Mouse (Mus musculus): ENCODE measurements around the gene Usp15. TPM values are rescaled to one million over a fixed set of nuclear protein-coding genes. Genes with fewer than 3 reads are reported as not detected.

Usp15 gene
- polyA plus RNA-seq, 1 experiment from 2014 or later = 57.3 TPM

GRCm38 (mm10) chr10:123165542-123165941, 31.3 kb downstream of the Usp15 start:
- ATAC-seq = no peak
- Histone ChIP-seq H3K4me3 (no peak overlapping the region), H3K36me3 (ENCODE audit: poor library complexity, severe bottlenecking) (peaks cover 41% of the 10 kb centered on the region), H3K27me3 (no peaks in the 10 kb centered on the region), H3K4me1 (no peaks in the 10 kb centered on the region), H3K4me2 (no peak overlapping the region), H3K9me3 (replicated peaks) (no peaks in the 10 kb centered on the region), H3K27ac (no peak overlapping the region), H3K9ac (no peak overlapping the region)
- 94% methylated on average over 3 of the region's 3 CpGs for WGBS

GRCm38 (mm10) chr10:123160508-123160907, 36.3 kb downstream of the Usp15 start:
- ATAC-seq = no peak
- H3K9me3 ChIP-seq (replicated peaks) = no peaks in the 10 kb centered on the region
- H3K36me3 ChIP-seq (ENCODE audit: poor library complexity, severe bottlenecking) = peaks cover 32% of the 10 kb centered on the region
- H3K4me1 ChIP-seq = no peaks in the 10 kb centered on the region
- H3K4me3 ChIP-seq = no peak overlapping the region
- no peaks in the 10 kb centered on the region for H3K27me3 ChIP-seq
- no peak overlapping the region for H3K4me2 ChIP-seq
- no peak overlapping the region for H3K9ac ChIP-seq
- WGBS = 73% methylated on average over 6 of the region's 6 CpGs
- H3K27ac ChIP-seq = no peak overlapping the region

GRCm38 (mm10) chr10:123159316-123159715, 37.5 kb downstream of the Usp15 start:
- ATAC-seq = no peak
- no peaks in the 10 kb centered on the region for H3K4me1 ChIP-seq
- H3K36me3 ChIP-seq (ENCODE audit: poor library complexity, severe bottlenecking) = peaks cover 35% of the 10 kb centered on the region
- H3K27ac ChIP-seq = no peak overlapping the region
- no peak overlapping the region for H3K9ac ChIP-seq
- 89% methylated on average over 7 of the region's 7 CpGs for WGBS
- no peaks in the 10 kb centered on the region for H3K27me3 ChIP-seq
- H3K9me3 ChIP-seq (replicated peaks) = no peaks in the 10 kb centered on the region
- no peak overlapping the region for H3K4me2 ChIP-seq
- H3K4me3 ChIP-seq = no peak overlapping the region

GRCm38 (mm10) chr10:123156392-123156791, 40.4 kb downstream of the Usp15 start:
- H3K4me2 ChIP-seq = no peak overlapping the region
- no peak overlapping the region for H3K9ac ChIP-seq
- ATAC-seq = 0 out of 2 replicates have a peak, but pooled peaks have one; percentile 27
- no peaks in the 10 kb centered on the region for H3K9me3 ChIP-seq (replicated peaks)
- peaks cover 25% of the 10 kb centered on the region for H3K36me3 ChIP-seq (ENCODE audit: poor library complexity, severe bottlenecking)
- no peak overlapping the region for H3K27ac ChIP-seq
- H3K4me1 ChIP-seq = no peaks in the 10 kb centered on the region
- H3K27me3 ChIP-seq = no peaks in the 10 kb centered on the region
- H3K4me3 ChIP-seq = no peak overlapping the region
- WGBS = 59% methylated on average over 2 of the region's 2 CpGs

- Histone ChIP-seq H3K9ac (no peak overlapping the region), H3K27ac (no peak overlapping the region), H3K4me3 (no peak overlapping the region), H3K4me1 (no peaks in the 10 kb centered on the region), H3K27me3 (no peaks in the 10 kb centered on the region), H3K36me3 (ENCODE audit: poor library complexity, severe bottlenecking) (peaks cover 26% of the 10 kb centered on the region), H3K4me2 (no peak overlapping the region), H3K9me3 (replicated peaks) (no peaks in the 10 kb centered on the region)
- WGBS = 89% methylated on average over 6 of the region's 6 CpGs
- no peak for ATAC-seq
These were observed 41.0 kb downstream of the Usp15 start for GRCm38 (mm10) chr10:123155764-123156163.

- Histone ChIP-seq H3K27me3 (no peaks in the 10 kb centered on the region), H3K4me1 (no peaks in the 10 kb centered on the region)
These were observed 43.5 kb downstream of the Usp15 start for GRCm38 (mm10) chr10:123153321-123153720.

GRCm38 (mm10) chr10:123148025-123148814, 48.6 kb downstream of the Usp15 start:
- no peaks in the 10 kb centered on the region for H3K27me3 ChIP-seq

More at GRCm38 (mm10) chr10:123153321-123153720, 43.5 kb downstream of the Usp15 start:
- Histone ChIP-seq H3K4me2 (no peak overlapping the region), H3K36me3 (ENCODE audit: poor library complexity, severe bottlenecking) (peaks cover 15% of the 10 kb centered on the region), H3K4me3 (no peak overlapping the region), H3K9ac (no peak overlapping the region), H3K27ac (no peak overlapping the region), H3K9me3 (replicated peaks) (no peaks in the 10 kb centered on the region)
- WGBS = 92% methylated on average over 2 of the region's 2 CpGs
- no peak for ATAC-seq

GRCm38 (mm10) chr10:123147180-123147579, 49.6 kb downstream of the Usp15 start:
- no peaks in the 10 kb centered on the region for H3K4me1 ChIP-seq
- WGBS = 78% methylated on average over 6 of the region's 6 CpGs
- peaks cover 7% of the 10 kb centered on the region for H3K36me3 ChIP-seq (ENCODE audit: poor library complexity, severe bottlenecking)
- no peak overlapping the region for H3K4me3 ChIP-seq
- H3K27me3 ChIP-seq = no peaks in the 10 kb centered on the region
- H3K27ac ChIP-seq = no peak overlapping the region
- H3K9me3 ChIP-seq (replicated peaks) = no peaks in the 10 kb centered on the region
- H3K9ac ChIP-seq = no peak overlapping the region
- no peak overlapping the region for H3K4me2 ChIP-seq
- no peak for ATAC-seq

More at GRCm38 (mm10) chr10:123148025-123148814, 48.6 kb downstream of the Usp15 start:
- no peak overlapping the region for H3K27ac ChIP-seq
- no peaks in the 10 kb centered on the region for H3K9me3 ChIP-seq (replicated peaks)
- peaks cover 7% of the 10 kb centered on the region for H3K36me3 ChIP-seq (ENCODE audit: poor library complexity, severe bottlenecking)
- WGBS = 91% methylated on average over 4 of the region's 4 CpGs
- no peak overlapping the region for H3K4me2 ChIP-seq
- no peak overlapping the region for H3K9ac ChIP-seq
- no peak for ATAC-seq
- H3K4me3 ChIP-seq = no peak overlapping the region
- no peaks in the 10 kb centered on the region for H3K4me1 ChIP-seq

- Histone ChIP-seq H3K36me3 (ENCODE audit: poor library complexity, severe bottlenecking) (peaks cover 7% of the 10 kb centered on the region), H3K27me3 (no peaks in the 10 kb centered on the region), H3K9me3 (replicated peaks) (no peaks in the 10 kb centered on the region), H3K4me3 (no peak overlapping the region), H3K9ac (no peak overlapping the region), H3K27ac (no peak overlapping the region), H3K4me2 (no peak overlapping the region), H3K4me1 (no peaks in the 10 kb centered on the region)
- ATAC-seq = no peak
- 90% methylated on average over 2 of the region's 2 CpGs for WGBS
These were observed 50.4 kb downstream of the Usp15 start for GRCm38 (mm10) chr10:123146349-123146748.

GRCm38 (mm10) chr10:123144256-123144655, 52.5 kb downstream of the Usp15 start:
- ATAC-seq = no peak
- Histone ChIP-seq H3K4me2 (no peak overlapping the region), H3K27ac (no peak overlapping the region), H3K9ac (no peak overlapping the region), H3K4me3 (no peak overlapping the region), H3K27me3 (no peaks in the 10 kb centered on the region), H3K36me3 (ENCODE audit: poor library complexity, severe bottlenecking) (peaks cover 15% of the 10 kb centered on the region), H3K4me1 (no peaks in the 10 kb centered on the region), H3K9me3 (replicated peaks) (no peaks in the 10 kb centered on the region)
- WGBS = 95% methylated on average over 8 of the region's 8 CpGs

- H3K4me1 ChIP-seq = no peaks in the 10 kb centered on the region
- no peak overlapping the region for H3K4me2 ChIP-seq
- H3K4me3 ChIP-seq = no peak overlapping the region
- no peak overlapping the region for H3K27ac ChIP-seq
- no peak for ATAC-seq
- H3K9ac ChIP-seq = no peak overlapping the region
- H3K27me3 ChIP-seq = no peaks in the 10 kb centered on the region
- WGBS = 92% methylated on average over 5 of the region's 5 CpGs
- no peaks in the 10 kb centered on the region for H3K9me3 ChIP-seq (replicated peaks)
- peaks cover 15% of the 10 kb centered on the region for H3K36me3 ChIP-seq (ENCODE audit: poor library complexity, severe bottlenecking)
These were observed 54.3 kb downstream of the Usp15 start for GRCm38 (mm10) chr10:123142395-123143050.

- 44% methylated on average over 10 of the region's 10 CpGs for WGBS
- Histone ChIP-seq H3K27ac (peak overlapping the region; percentile 19; the same call in 1 of the 2 replicates), H3K36me3 (ENCODE audit: poor library complexity, severe bottlenecking) (peaks cover 28% of the 10 kb centered on the region), H3K4me3 (no peak overlapping the region), H3K27me3 (no peaks in the 10 kb centered on the region), H3K9me3 (replicated peaks) (no peaks in the 10 kb centered on the region), H3K4me1 (peaks cover 8% of the 10 kb centered on the region), H3K4me2 (no peak overlapping the region), H3K9ac (no peak overlapping the region)
- ATAC-seq = peak; percentile 59; the same call in 1 of the 2 replicates
These were observed 61.0 kb downstream of the Usp15 start for GRCm38 (mm10) chr10:123135818-123136217.

Data from forebrain, embryonic 13.5 days (tissue).